Mouse (Mus musculus): ENCODE measurements around the gene Pkdcc. TPM values are rescaled to one million over a fixed set of nuclear protein-coding genes. Genes with fewer than 3 reads are reported as not detected.

The Pkdcc gene
- total RNA-seq, 1 experiment from 2014 or later, result not detected

GRCm38 (mm10) chr17:83211196-83211595 is 3.9 kb upstream of the Pkdcc start:
- ATAC-seq (replicated peaks; ENCODE audit: low read depth, poor library complexity, severe bottlenecking), result no peak

- no peak for ATAC-seq (replicated peaks; ENCODE audit: low read depth, poor library complexity, severe bottlenecking)
These were observed 2.7 kb upstream of the Pkdcc start for GRCm38 (mm10) chr17:83212422-83212821.

- no peak for ATAC-seq (replicated peaks; ENCODE audit: low read depth, poor library complexity, severe bottlenecking)
These were observed 1.7 kb upstream of the Pkdcc start for GRCm38 (mm10) chr17:83213228-83213915.

- ATAC-seq (replicated peaks; ENCODE audit: low read depth, poor library complexity, severe bottlenecking), result peak; percentile 77
These were observed 915 bp upstream of the Pkdcc start for GRCm38 (mm10) chr17:83214161-83214592.

- no peak for ATAC-seq (replicated peaks; ENCODE audit: low read depth, poor library complexity, severe bottlenecking)
These were observed 595 bp downstream of the Pkdcc start for GRCm38 (mm10) chr17:83215529-83216244.

GRCm38 (mm10) chr17:83216251-83216919 is 1.3 kb downstream of the Pkdcc start:
- ATAC-seq (replicated peaks; ENCODE audit: low read depth, poor library complexity, severe bottlenecking), result no peak

- no peak for ATAC-seq (replicated peaks; ENCODE audit: low read depth, poor library complexity, severe bottlenecking)
These were observed 3.1 kb downstream of the Pkdcc start for GRCm38 (mm10) chr17:83218189-83218588.

GRCm38 (mm10) chr17:83218722-83219121 is 3.6 kb downstream of the Pkdcc start:
- ATAC-seq (replicated peaks; ENCODE audit: low read depth, poor library complexity, severe bottlenecking), result no peak

- no peak for ATAC-seq (replicated peaks; ENCODE audit: low read depth, poor library complexity, severe bottlenecking)
These were observed 4.5 kb downstream of the Pkdcc start for GRCm38 (mm10) chr17:83219351-83220287.

- ATAC-seq (replicated peaks; ENCODE audit: low read depth, poor library complexity, severe bottlenecking), result no peak
These were observed 6.0 kb downstream of the Pkdcc start for GRCm38 (mm10) chr17:83220954-83221538.

GRCm38 (mm10) chr17:83221611-83222500 is 6.8 kb downstream of the Pkdcc start:
- ATAC-seq (replicated peaks; ENCODE audit: low read depth, poor library complexity, severe bottlenecking), result no peak

GRCm38 (mm10) chr17:83222705-83223104 is 7.6 kb downstream of the Pkdcc start:
- no peak for ATAC-seq (replicated peaks; ENCODE audit: low read depth, poor library complexity, severe bottlenecking)

GRCm38 (mm10) chr17:83224451-83224971 is 9.4 kb downstream of the Pkdcc start:
- no peak for ATAC-seq (replicated peaks; ENCODE audit: low read depth, poor library complexity, severe bottlenecking)

GRCm38 (mm10) chr17:83226395-83226986 is 11.4 kb downstream of the Pkdcc start:
- ATAC-seq (replicated peaks; ENCODE audit: low read depth, poor library complexity, severe bottlenecking), result no peak

- no peak for ATAC-seq (replicated peaks; ENCODE audit: low read depth, poor library complexity, severe bottlenecking)
These were observed 16.3 kb downstream of the Pkdcc start for GRCm38 (mm10) chr17:83231357-83231756.

- no peak for ATAC-seq (replicated peaks; ENCODE audit: low read depth, poor library complexity, severe bottlenecking)
These were observed 20.1 kb downstream of the Pkdcc start for GRCm38 (mm10) chr17:83235227-83235626.

- no peak for ATAC-seq (replicated peaks; ENCODE audit: low read depth, poor library complexity, severe bottlenecking)
These were observed 21.1 kb downstream of the Pkdcc start for GRCm38 (mm10) chr17:83236202-83236601.

All from common myeloid progenitor, adult 5-6 weeks (primary cell).